Mouse (Mus musculus) liver, adult 2 months (tissue): ENCODE data around the gene Mthfd1.

Experiments used
- CTCF ChIP-seq: fragments of 200-500 bp; IDR thresholded peaks from 2 replicates; pipeline ENCODE4 v1.5.1; 2011; ENCODE audit warnings: low read depth, low read length, control low read depth
- POLR2A ChIP-seq: fragments of 200-500 bp; IDR thresholded peaks from 2 replicates; pipeline ENCODE4 v1.6.1; 2011; ENCODE audit warnings: low read length, control low read depth; ENCODE audit not compliant: insufficient read depth; ENCODE audit errors: extremely low read depth

- TF ChIP-seq CTCF (no peak), POLR2A (no peak)
Observed at GRCm38 (mm10) chr12:76349680-76350220, 94.7 kb downstream of the Mthfd1 start.
